Mouse (Mus musculus): ENCODE measurements around the gene AW209491. TPM values are rescaled to one million over a fixed set of nuclear protein-coding genes. Genes with fewer than 3 reads are reported as not detected.

Gene AW209491
- 1.7 and 1.8 TPM in 2 replicates for polyA plus RNA-seq (2012; rRNA removed)

DNA sequence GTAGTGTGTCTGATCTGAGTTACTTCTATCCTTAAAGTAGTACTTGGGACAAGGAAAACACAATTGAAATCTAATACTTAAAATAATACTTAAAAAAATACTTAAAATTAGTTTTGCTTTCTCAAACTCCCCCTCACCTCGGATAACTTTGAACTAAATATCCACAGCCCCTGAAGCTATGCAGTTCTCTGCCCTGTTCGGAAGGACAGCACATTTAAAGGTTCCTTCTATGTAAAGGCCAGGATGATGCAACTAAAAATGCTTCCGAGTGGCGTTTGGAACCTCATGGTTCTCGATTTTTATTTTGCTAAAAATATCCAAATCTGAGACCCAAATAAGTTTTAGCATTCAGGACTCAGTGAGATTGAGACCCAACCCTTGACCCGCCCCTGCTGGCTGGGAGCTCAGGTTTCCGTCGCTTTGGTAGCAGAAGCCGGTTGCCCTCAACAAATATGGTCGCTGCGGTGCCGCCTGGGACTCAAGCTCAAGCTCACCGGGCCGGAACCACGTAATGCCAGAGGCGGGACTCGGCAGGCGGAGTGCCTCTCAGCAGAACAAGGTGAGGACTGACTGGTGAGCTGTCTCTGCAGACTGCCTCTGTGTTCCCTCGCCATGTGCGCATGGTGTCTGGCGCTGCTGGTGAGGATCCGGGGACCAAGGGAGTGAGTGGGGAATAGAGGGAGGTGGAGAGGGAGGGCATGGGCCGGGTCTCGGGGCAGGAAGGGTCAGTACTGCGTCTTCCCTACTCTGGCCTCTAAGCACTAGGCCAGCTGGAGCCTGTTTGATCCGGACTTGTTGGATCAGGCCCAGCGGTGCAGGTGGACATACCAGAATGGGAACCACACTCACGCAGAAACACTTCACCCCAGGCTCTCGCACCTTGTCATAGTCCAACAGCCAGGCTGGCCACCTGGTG, at the start of gene AW209491:
TSS of gene AW209491 (plus strand) at position 429 of the 916 bp plus-strand sequence.
- Histone ChIP-seq H3K4me3 (ENCODE audit: extremely low read depth, insufficient read depth, insufficient read length) (peak within 1 kb of the TSS; percentile 74), H3K27me3 (ENCODE audit: control insufficient read depth, insufficient read depth, low read length) (no peaks in the 10 kb centered on the region), H3K4me1 (ENCODE audit: control insufficient read depth, insufficient read depth, insufficient read length) (peaks cover 3% of the 10 kb centered on the region; the same call in 1 of the 2 replicates), H3K27ac (ENCODE audit: insufficient read depth, low read length) (no peak within 1 kb of the TSS), H3K36me3 (ENCODE audit: control insufficient read depth, insufficient read depth, low read length) (peaks cover 15% of the 10 kb centered on the region)
- WGBS, result 1% methylated on average over 29 of the region's 29 CpGs
- 0 out of 2 replicates have a peak, but pooled peaks have one; percentile 32 for TF ChIP-seq POLR2A (IDR thresholded peaks at IDR 0.05; ENCODE audit: low read depth, low read length)
- no peak for TF ChIP-seq CTCF (IDR thresholded peaks at IDR 0.05; ENCODE audit: extremely low read depth, insufficient read depth, insufficient read length, insufficient replicate concordance)
- DNase-seq (ENCODE audit: low read depth in 1 of 2, low spot score in 2 of 2), result peak; percentile 79 to 93

DNA sequence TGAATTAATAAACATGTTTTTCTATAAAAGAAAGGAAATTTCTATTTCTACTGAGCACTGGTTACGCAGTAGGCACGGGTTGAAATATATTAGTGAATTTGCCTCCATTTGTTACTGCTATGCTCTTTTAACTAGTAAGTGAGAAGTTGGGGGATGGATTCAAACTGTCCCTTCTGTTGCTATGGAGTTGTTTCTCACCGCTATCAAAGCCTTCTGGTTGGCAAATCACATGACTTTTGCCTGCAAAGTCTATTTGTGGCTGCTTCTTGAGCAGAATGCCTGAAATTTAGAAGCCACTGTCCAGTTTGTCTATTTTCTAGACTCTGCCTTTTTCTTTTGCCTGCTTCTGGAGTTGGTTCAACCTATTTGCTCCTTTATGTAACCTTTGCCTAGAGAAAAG, 49.6 kb upstream of the AW209491 start:
- H3K4me3 ChIP-seq (ENCODE audit: extremely low read depth, insufficient read depth, insufficient read length), result no peak overlapping the region
- TF ChIP-seq POLR2A (IDR thresholded peaks at IDR 0.05; ENCODE audit: low read depth, low read length) (no peak), CTCF (IDR thresholded peaks at IDR 0.05; ENCODE audit: extremely low read depth, insufficient read depth, insufficient read length, insufficient replicate concordance) (no peak)
- no peaks in the 10 kb centered on the region for H3K27me3 ChIP-seq (ENCODE audit: control insufficient read depth, insufficient read depth, low read length)
- 75% methylated on average over 3 of the region's 3 CpGs for WGBS
- no peaks in the 10 kb centered on the region for H3K4me1 ChIP-seq (ENCODE audit: control insufficient read depth, insufficient read depth, insufficient read length)
- DNase-seq (ENCODE audit: low read depth in 1 of 2, low spot score in 2 of 2), result no peak
- H3K27ac ChIP-seq (ENCODE audit: insufficient read depth, low read length), result no peak overlapping the region
- H3K36me3 ChIP-seq (ENCODE audit: control insufficient read depth, insufficient read depth, low read length), result no peaks in the 10 kb centered on the region

DNA sequence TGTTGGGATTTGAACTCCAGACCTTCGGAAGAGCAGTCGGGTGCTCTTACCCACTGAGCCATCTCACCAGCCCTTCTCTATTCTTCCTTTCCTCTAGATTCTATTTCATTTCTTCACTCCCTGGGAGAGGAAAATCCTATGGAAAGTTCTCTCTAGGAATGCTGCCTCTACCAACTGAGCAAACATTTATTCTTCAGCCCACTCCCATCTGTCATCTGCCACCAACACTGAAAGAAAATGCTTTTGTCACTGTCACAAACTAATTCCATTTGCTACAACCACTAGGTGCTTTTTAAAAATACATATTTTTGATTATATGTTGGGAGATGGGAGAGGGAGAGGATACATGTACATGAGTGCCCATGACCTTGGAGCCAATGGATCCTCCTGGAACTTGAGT, 27.2 kb upstream of the AW209491 start:
- H3K4me1 ChIP-seq (ENCODE audit: control insufficient read depth, insufficient read depth, insufficient read length), result no peaks in the 10 kb centered on the region
- no peaks in the 10 kb centered on the region for H3K27me3 ChIP-seq (ENCODE audit: control insufficient read depth, insufficient read depth, low read length)
- 90% methylated on average over 2 of the region's 2 CpGs for WGBS

DNA sequence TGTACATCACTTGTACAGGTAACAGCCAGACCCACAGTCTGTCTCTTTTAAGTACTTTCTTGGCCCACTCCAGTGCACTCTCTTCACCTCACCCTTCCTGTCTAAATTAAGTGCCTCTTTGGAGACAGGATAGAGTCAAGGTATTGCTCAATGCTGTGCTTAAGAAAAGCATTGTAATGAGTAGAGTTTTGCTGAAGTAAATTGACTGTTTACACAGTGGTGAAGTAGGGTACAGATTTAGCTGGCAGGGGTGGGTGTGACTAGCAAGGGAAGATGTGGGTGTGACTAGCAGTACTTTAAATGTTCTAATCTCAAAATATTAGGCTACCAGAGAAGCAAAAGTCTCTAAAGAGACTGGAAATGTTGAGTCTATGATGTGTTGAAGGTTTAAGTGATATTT, 22.3 kb upstream of the AW209491 start:
- Histone ChIP-seq H3K27me3 (ENCODE audit: control insufficient read depth, insufficient read depth, low read length) (no peaks in the 10 kb centered on the region), H3K36me3 (ENCODE audit: control insufficient read depth, insufficient read depth, low read length) (peaks cover 3% of the 10 kb centered on the region), H3K4me1 (ENCODE audit: control insufficient read depth, insufficient read depth, insufficient read length) (no peaks in the 10 kb centered on the region; the same call in 1 of the 2 replicates), H3K4me3 (ENCODE audit: extremely low read depth, insufficient read depth, insufficient read length) (no peak overlapping the region), H3K27ac (ENCODE audit: insufficient read depth, low read length) (no peak overlapping the region)
- no peak for TF ChIP-seq POLR2A (IDR thresholded peaks at IDR 0.05; ENCODE audit: low read depth, low read length)
- no peak for DNase-seq (ENCODE audit: low read depth in 1 of 2, low spot score in 2 of 2)

More for the DNA sequence above, 27.2 kb upstream of the AW209491 start:
- Histone ChIP-seq H3K36me3 (ENCODE audit: control insufficient read depth, insufficient read depth, low read length) (no peaks in the 10 kb centered on the region; the same call in 1 of the 2 replicates), H3K27ac (ENCODE audit: insufficient read depth, low read length) (no peak overlapping the region), H3K4me3 (ENCODE audit: extremely low read depth, insufficient read depth, insufficient read length) (no peak overlapping the region)
- no peak for DNase-seq (ENCODE audit: low read depth in 1 of 2, low spot score in 2 of 2)
- TF ChIP-seq CTCF (IDR thresholded peaks at IDR 0.05; ENCODE audit: extremely low read depth, insufficient read depth, insufficient read length, insufficient replicate concordance) (no peak), POLR2A (IDR thresholded peaks at IDR 0.05; ENCODE audit: low read depth, low read length) (no peak)

DNA sequence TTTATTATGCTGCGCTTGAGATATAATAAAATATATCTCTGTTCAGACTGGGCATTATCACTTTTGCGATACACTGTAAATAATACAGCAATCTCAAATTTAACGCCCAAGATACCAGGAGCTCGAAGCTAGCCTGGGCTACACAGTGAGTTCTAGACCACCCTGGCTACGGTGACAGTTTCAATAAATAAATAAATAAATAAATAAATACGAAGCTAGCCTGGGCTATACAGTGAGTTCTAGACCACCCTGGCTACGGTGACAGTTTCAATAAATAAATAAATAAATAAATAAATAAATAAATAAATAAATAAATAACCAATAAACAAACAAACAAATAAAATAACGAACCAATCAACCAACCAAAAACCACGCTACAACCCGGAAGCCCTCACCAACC, 17.5 kb upstream of the AW209491 start:
- Histone ChIP-seq H3K27ac (ENCODE audit: insufficient read depth, low read length) (peak overlapping the region; percentile 86), H3K4me3 (ENCODE audit: extremely low read depth, insufficient read depth, insufficient read length) (peak overlapping the region; percentile 97), H3K36me3 (ENCODE audit: control insufficient read depth, insufficient read depth, low read length) (peaks cover 8% of the 10 kb centered on the region), H3K4me1 (ENCODE audit: control insufficient read depth, insufficient read depth, insufficient read length) (no peaks in the 10 kb centered on the region; the same call in 1 of the 2 replicates), H3K27me3 (ENCODE audit: control insufficient read depth, insufficient read depth, low read length) (no peaks in the 10 kb centered on the region)
- TF ChIP-seq CTCF (IDR thresholded peaks at IDR 0.05; ENCODE audit: extremely low read depth, insufficient read depth, insufficient read length, insufficient replicate concordance), result no peak
- no peak for TF ChIP-seq POLR2A (IDR thresholded peaks at IDR 0.05; ENCODE audit: low read depth, low read length)
- 9% methylated on average over 10 of the region's 10 CpGs for WGBS
- DNase-seq (ENCODE audit: low read depth in 1 of 2, low spot score in 2 of 2), result no peak

DNA sequence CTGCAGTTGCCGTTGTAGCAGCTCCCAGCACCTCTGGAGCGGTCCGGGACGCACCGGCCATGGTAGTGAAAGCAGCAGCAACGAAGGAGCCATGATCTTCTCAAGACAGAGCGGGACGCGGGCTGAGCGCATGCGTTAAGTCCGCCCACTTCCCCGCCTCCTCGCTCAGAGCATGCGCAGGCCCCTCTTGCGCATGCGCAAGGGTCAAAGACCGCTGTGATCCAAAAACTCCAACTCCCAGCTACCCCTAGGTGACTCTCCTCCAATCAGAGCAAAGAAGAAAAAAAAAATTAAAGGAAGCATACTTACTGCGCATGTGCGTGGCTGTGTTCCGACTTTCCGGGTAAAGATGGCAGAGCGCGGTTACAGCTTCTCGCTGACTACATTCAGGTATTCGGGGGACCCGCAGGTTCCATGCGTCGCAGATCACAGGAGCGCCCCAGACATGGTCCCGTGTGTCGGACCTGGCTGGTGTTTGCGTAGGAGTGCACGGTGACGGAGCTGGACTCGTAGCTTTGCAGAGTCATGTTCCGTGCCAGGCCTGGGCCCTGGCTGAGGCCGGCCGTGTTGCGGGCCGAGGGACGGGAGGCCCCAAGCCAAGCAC, 16.9 kb upstream of the AW209491 start, which contains the start of the genes Mrpl32 and Psma2:
TSS of gene Mrpl32 (minus strand) at position 240 of the 604 bp plus-strand sequence.
TSS of gene Psma2 (plus strand) at position 315 of the 604 bp plus-strand sequence.
- peak within 1 kb of the TSS; percentile 86 for H3K27ac ChIP-seq (ENCODE audit: insufficient read depth, low read length)
- under 1% methylated on average over 42 of the region's 42 CpGs for WGBS
- peak; percentile 95 to 96 for DNase-seq (ENCODE audit: low read depth in 1 of 2, low spot score in 2 of 2)

More for the DNA sequence above, 16.9 kb upstream of the AW209491 start, which contains the start of the genes Mrpl32 and Psma2:
- Histone ChIP-seq H3K27me3 (ENCODE audit: control insufficient read depth, insufficient read depth, low read length) (no peaks in the 10 kb centered on the region), H3K4me3 (ENCODE audit: extremely low read depth, insufficient read depth, insufficient read length) (peak within 1 kb of the TSS; percentile 97), H3K36me3 (ENCODE audit: control insufficient read depth, insufficient read depth, low read length) (peaks cover 10% of the 10 kb centered on the region), H3K4me1 (ENCODE audit: control insufficient read depth, insufficient read depth, insufficient read length) (no peaks in the 10 kb centered on the region; the same call in 1 of the 2 replicates)
- TF ChIP-seq CTCF (IDR thresholded peaks at IDR 0.05; ENCODE audit: extremely low read depth, insufficient read depth, insufficient read length, insufficient replicate concordance) (no peak), POLR2A (IDR thresholded peaks at IDR 0.05; ENCODE audit: low read depth, low read length) (peak; percentile 68)
